Mouse (Mus musculus) forebrain, postnatal 0 days (tissue): ENCODE measurements around the gene Hoxa3. TPM values are rescaled to one million over a fixed set of nuclear protein-coding genes. Genes with fewer than 3 reads are reported as not detected.

Experiments
- ATAC-seq: fragments of 200-750 bp; cut with Nextera tagmentation; 2 replicates; pipeline ENCODE4 v1.8.0; 2017; ENCODE audit warnings: mild to moderate bottlenecking, moderate library complexity
- DNase-seq: peaks from one replicate; pipeline ENCODE4 v3.0.0-alpha.2; 2015
- H3K27ac ChIP-seq: fragments of 300-500 bp; sonication (generic); 2 replicates; pipeline ENCODE4 v1.5.1; 2014; ENCODE audit warnings: low read depth, mild to moderate bottlenecking, antibody characterized with exemption, low read length, moderate library complexity, mixed read lengths
- H3K27me3 ChIP-seq: fragments of 300-500 bp; sonication (generic); 2 replicates; pipeline ENCODE4 v1.6.1; 2014; ENCODE audit warnings: mild to moderate bottlenecking, low read length, mixed read lengths; ENCODE audit not compliant: insufficient read depth
- H3K36me3 ChIP-seq: fragments of 300-500 bp; sonication (generic); 2 replicates; pipeline ENCODE4 v1.6.1; 2014; ENCODE audit warnings: mild to moderate bottlenecking, moderate library complexity; ENCODE audit not compliant: insufficient read depth
- H3K4me1 ChIP-seq: fragments of 300-500 bp; sonication (generic); 2 replicates; pipeline ENCODE4 v1.6.1; 2014; ENCODE audit warnings: antibody characterized with exemption; ENCODE audit not compliant: insufficient read depth
- H3K4me2 ChIP-seq: fragments of 300-500 bp; sonication (generic); 2 replicates; pipeline ENCODE4 v1.6.1; 2014; ENCODE audit warnings: low read depth, mild to moderate bottlenecking, moderate library complexity
- H3K4me3 ChIP-seq: fragments of 300-500 bp; sonication (generic); 2 replicates; pipeline ENCODE4 v1.5.1; 2014; ENCODE audit warnings: low read depth, low read length, mixed read lengths
- H3K9ac ChIP-seq: fragments of 300-500 bp; sonication (generic); 2 replicates; pipeline ENCODE4 v1.6.1; 2014; ENCODE audit warnings: mild to moderate bottlenecking
- H3K9me3 ChIP-seq: fragments of 300-500 bp; sonication (generic); 2 replicates; pipeline ENCODE4 v1.6.1; 2016; ENCODE audit warnings: low read length
- CTCF ChIP-seq: sonication (generic); IDR thresholded peaks from 2 replicates; pipeline ENCODE4 v1.5.1; 2016; ENCODE audit warnings: antibody characterized with exemption, control low read depth, low read depth
- WGBS: fragments of 180-500 bp; shearing (Covaris S2); extraction: QIAGEN DNeasy Blood & Tissue Kit; methylation state at CpG from one replicate; pipeline ENCODE4 v1.1.7; 2014; 5-methylcytosine and 5-hydroxymethylcytosine counted together
- polyA plus RNA-seq: library from polyadenylated mRNA; unstranded; fragments of >200 nt; fragmentation: Nextera tagmentation; extraction: Ambion mirVana; gene quantifications from 2 replicates; pipeline ENCODE4 v1.2.1, GENCODE M21; 2015
- total RNA-seq: library from RNA; depleted of rRNA; stranded (reverse); fragments of >200 nt; gene quantifications from 2 replicates; pipeline ENCODE4 v1.2.3, GENCODE M21; 2014

Hoxa3 gene
- total and polyA plus RNA-seq, 2 experiments from 2014 or later: not detected

DNA sequence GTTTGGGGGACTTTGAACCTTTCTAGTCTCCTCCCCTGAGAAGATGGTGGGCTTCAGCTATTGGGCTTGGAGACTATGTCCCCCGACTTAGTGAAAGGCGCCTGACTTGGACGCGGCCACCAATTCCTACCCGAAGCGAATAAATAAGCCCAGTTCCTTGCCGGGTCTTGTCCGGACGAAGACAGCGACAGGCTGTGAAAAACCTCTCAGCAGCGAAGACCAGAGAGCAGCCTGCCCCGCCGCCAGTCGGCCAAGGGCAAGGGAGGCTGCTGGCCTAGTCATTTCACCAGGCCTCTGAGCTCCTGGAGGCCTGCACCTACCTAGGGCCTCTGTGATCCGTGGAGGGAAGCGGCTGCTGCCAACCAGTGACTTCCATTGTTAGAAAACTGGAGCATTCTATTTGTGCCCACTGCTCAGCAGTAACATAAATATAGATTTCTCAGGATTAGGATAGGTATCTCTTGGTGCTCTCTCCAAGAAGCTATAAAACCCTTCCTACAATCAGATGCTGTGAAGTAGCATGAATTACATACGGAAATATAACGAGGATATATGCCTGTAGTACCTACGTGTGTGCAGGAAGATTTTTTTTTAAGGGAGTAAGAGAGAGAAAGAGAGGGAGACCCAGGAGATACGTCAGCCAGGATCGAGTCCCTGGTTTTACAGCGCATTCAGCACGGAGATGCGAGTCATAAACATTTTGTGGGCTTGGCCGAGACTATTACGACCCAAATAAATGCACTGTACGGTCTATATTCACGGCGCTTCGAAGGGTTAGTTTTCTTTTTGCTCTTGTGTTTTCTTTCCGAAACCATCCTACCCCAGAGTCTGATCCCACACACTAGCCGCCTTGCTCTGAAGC is 7.1 kb upstream of the Hoxa3 start:
- ATAC-seq (no peak), DNase-seq (no peak)
- Histone ChIP-seq H3K27ac (no peak overlapping the region), H3K4me2 (no peak overlapping the region), H3K9ac (no peak overlapping the region), H3K9me3 (no peaks in the 10 kb centered on the region), H3K36me3 (no peaks in the 10 kb centered on the region), H3K27me3 (peaks cover 99% of the 10 kb centered on the region), H3K4me1 (peaks cover 4% of the 10 kb centered on the region; the same call in 1 of the 2 replicates), H3K4me3 (no peak overlapping the region)
- no peak for TF ChIP-seq CTCF
- WGBS: 11% methylated on average over 32 of the region's 32 CpGs

DNA sequence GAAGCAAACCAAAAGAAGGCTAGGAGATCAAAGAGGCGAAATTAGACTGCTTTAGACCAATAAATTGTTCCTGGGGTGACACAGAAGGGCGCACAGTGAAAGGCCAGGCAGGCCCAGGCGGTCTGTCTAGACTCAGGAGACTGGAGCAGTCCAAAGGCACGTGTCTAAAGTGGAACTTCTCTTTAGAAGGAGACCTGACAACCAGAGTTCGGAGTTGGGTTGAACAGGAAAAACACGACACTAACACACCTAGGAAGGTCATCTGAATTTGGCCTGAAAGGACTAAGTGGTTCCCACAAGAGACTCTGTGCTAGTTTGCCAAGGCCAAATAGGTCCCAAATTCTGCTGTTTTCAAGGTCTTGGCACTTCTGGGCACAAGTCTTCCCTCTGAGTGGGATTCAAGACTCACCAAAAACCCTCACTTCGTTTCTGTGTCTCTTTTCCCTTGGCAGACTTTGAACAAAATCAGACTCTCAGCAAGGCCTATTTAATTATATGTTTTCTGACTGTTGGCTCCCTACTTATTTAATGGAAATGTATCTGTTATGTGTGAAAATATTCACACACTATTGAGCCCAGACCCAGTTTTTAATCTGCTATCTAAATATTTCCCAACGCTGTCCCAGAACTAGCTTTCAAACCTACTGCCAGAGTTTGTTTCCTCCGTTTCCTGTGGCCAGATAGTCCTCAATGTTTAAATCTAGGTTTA is 6.3 kb upstream of the Hoxa3 start:
- DNase-seq (no peak), ATAC-seq (no peak)
- 17% methylated on average over 9 of the region's 9 CpGs for whole genome bisulfite sequencing
- no peaks in the 10 kb centered on the region for H3K9me3 ChIP-seq
- H3K27ac ChIP-seq: no peak overlapping the region
- no peak overlapping the region for H3K4me2 ChIP-seq
- no peak overlapping the region for H3K9ac ChIP-seq
- H3K27me3 ChIP-seq: peaks cover 99% of the 10 kb centered on the region
- no peak overlapping the region for H3K4me3 ChIP-seq
- no peaks in the 10 kb centered on the region for H3K36me3 ChIP-seq
- H3K4me1 ChIP-seq: peaks cover 4% of the 10 kb centered on the region; the same call in 1 of the 2 replicates
- TF ChIP-seq CTCF: no peak

DNA sequence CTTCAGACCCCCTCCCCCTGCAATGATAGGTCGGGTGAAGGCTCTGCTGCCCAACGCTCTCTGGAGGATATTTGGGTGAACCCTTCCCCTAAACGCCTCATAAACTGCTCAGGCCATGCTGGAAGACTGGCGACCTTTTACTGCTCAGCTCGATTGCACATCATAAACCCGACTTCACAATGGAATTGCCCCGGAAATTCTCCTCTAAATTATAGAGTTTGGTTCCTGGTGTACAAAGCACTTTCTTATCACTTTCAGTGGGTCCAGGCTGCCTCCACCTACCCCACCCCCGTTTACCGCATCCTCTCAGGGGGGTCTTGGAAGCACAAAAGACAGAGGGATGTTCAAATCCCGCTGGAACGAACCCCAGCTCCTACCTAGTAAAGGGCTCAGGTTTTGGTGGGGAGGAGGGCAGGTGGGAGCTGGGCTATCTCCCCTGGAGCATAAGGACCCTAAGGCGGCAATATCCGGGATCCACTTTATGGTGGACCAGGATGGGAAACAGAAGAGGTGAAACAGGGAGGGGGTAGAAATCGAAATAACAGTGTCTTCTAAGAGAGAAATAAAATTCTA is 5.6 kb upstream of the Hoxa3 start:
- no peaks in the 10 kb centered on the region for H3K9me3 ChIP-seq
- no peak overlapping the region for H3K4me3 ChIP-seq
- no peaks in the 10 kb centered on the region for H3K36me3 ChIP-seq
- peaks cover 4% of the 10 kb centered on the region; the same call in 1 of the 2 replicates for H3K4me1 ChIP-seq
- DNase-seq (no peak), ATAC-seq (no peak)
- WGBS: 5% methylated on average over 14 of the region's 14 CpGs
- peaks cover 99% of the 10 kb centered on the region for H3K27me3 ChIP-seq
- no peak overlapping the region for H3K9ac ChIP-seq
- TF ChIP-seq CTCF: no peak
- no peak overlapping the region for H3K4me2 ChIP-seq
- no peak overlapping the region for H3K27ac ChIP-seq

DNA sequence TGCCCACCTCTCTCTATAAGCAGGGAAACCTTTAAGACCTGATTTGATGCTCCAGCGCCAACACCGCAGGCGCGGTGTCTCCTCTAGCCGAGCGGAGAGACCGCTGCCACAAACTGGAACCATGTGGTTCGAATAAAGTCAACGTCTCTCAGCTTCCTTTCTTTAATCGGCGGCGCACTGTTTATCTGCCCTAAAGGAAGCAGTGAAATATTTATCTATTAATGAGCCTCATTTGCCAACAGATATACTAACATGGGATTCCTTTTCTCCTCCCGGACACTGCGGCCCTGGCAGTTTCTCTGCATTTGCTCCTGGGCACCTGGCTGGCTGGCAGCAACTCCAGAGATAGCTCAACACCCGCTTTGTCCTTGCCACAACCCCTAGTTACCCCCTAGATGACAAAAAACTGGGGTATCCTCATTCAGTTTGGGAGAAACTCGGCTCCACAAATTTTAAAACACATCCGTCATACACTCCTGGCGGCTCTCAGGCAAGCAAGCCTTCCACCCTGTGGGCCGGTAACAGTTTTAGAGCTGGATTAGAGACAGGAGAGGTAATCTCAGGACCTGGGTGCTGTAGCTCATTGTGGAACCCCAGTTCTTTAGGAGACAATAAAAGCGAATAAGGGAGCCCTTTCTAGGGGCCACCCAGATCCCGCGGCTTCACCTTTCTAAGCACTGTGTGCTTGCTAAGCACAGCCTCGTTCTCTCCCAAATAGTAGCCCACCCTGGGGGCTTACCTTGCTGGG is 4.9 kb upstream of the Hoxa3 start:
- no peak overlapping the region for H3K4me2 ChIP-seq
- H3K4me3 ChIP-seq: no peak overlapping the region
- 5% methylated on average over 23 of the region's 23 CpGs for WGBS
- H3K36me3 ChIP-seq: no peaks in the 10 kb centered on the region
- DNase-seq (no peak), ATAC-seq (no peak)
- no peak overlapping the region for H3K27ac ChIP-seq
- H3K9ac ChIP-seq: no peak overlapping the region
- H3K4me1 ChIP-seq: peaks cover 4% of the 10 kb centered on the region; the same call in 1 of the 2 replicates
- TF ChIP-seq CTCF: no peak
- no peaks in the 10 kb centered on the region for H3K9me3 ChIP-seq
- H3K27me3 ChIP-seq: peaks cover 99% of the 10 kb centered on the region

DNA sequence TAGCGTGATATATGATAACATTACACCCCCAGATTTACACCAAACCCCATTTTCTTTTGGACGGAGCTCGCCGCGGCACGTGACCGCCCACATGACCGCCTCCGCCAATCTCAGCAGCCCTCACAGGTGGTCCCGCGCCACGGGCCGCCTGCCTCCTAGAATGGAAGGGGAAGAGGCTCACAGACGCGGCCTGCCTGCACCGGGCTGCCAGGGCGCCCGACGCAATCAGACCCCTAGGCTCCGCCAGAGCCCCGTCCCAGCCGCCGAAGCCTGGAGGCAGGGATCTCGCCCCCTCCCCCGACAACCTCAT is 4.3 kb upstream of the Hoxa3 start:
- H3K9me3 ChIP-seq: no peaks in the 10 kb centered on the region
- WGBS: under 1% methylated on average over 25 of the region's 25 CpGs
- TF ChIP-seq CTCF: no peak
- H3K4me3 ChIP-seq: peak overlapping the region; percentile 12; the same call in 1 of the 2 replicates
- DNase-seq (no peak), ATAC-seq (no peak)
- no peaks in the 10 kb centered on the region for H3K36me3 ChIP-seq
- no peak overlapping the region for H3K27ac ChIP-seq
- H3K9ac ChIP-seq: no peak overlapping the region
- peaks cover 4% of the 10 kb centered on the region; the same call in 1 of the 2 replicates for H3K4me1 ChIP-seq
- peak overlapping the region; percentile 9; the same call in 1 of the 2 replicates for H3K4me2 ChIP-seq
- peaks cover 98% of the 10 kb centered on the region for H3K27me3 ChIP-seq

DNA sequence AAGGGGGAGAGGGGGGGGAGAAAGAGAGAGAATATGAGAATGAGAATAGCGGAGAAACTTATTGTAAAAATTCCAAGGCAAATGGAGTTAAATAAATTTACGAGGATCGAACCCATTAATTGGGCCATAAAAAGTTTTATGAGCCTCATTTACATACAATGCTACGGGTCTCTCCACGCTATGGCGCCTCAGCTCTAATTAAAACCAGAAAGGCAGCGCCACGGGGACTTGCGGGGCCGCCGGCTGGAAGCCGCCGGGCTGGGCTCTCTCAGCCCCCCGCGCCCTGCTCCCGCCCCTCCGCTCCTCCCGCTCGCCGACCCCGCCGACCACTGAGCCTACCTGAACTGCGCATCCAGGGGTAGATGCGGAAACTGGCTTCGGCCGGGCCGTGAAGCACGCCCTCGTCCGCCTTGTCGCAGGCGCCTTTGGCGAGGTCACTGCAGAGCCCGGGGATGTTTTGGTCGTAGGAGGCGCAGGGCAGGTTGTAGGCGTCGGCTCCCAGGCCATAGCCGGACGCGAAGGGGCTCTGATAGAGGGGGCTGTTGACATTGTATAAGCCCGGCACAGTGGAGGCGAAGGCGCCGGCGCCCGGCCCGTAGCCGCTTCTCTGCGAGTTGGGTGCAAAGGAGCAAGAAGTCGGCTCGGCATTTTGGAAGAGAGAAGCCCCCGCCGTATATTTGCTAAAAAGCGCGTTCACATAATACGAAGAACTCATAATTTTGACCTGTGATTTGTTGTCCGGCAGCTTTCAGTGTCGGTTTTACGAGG is 3.7 kb upstream of the Hoxa3 start:
- Histone ChIP-seq H3K27me3 (peaks cover 98% of the 10 kb centered on the region), H3K9me3 (no peaks in the 10 kb centered on the region), H3K4me3 (peak overlapping the region; percentile 12; the same call in 1 of the 2 replicates), H3K9ac (no peak overlapping the region), H3K4me2 (peak overlapping the region; percentile 9; the same call in 1 of the 2 replicates), H3K4me1 (peaks cover 4% of the 10 kb centered on the region; the same call in 1 of the 2 replicates), H3K36me3 (no peaks in the 10 kb centered on the region), H3K27ac (no peak overlapping the region)
- no peak for ATAC-seq
- 3% methylated on average over 60 of the region's 60 CpGs for WGBS
- no peak for DNase-seq
- TF ChIP-seq CTCF: no peak
